Comparison of ENCODE assay signal across 5 mouse cellular contexts in the genomic region with DNA sequence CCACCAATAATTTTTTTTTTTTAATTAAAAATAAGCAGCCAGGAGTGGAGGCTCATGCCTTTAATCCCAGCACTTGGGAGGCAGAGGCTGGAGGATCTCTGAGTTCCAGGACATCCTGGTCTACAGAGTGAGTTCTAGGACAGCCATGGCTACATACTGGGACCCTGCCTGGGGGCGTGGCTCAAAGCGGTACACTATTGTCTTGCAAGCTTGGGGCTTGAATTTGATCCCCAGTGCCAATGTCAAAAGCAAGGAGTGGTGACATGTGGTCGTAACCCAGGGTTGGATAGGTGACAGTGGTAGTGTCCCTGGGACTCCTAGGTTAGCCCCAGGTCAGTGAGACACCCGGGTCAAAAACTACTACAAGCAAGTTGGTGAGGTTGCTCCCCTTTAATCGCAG.
"Had no signal": no experiment of that assay in that cellular context is flagged by ENCODE, and none has a peak within 500 bp of the region (broad histone marks: within the 10 kb centered on the region; RNA-seq: fewer than 3 reads in every experiment).

No protein-coding gene starts in this region.

- H3K9ac ChIP-seq: limb, embryonic 13.5 days; liver, embryonic 14.5 days; midbrain, embryonic 13.5 days had no signal

- H3K27ac ChIP-seq: layer of hippocampus, adult 2 months; limb, embryonic 13.5 days; liver, embryonic 14.5 days; midbrain, embryonic 13.5 days had no signal

- H3K27me3 ChIP-seq: limb, embryonic 13.5 days; midbrain, embryonic 13.5 days had no signal

- H3K4me2 ChIP-seq: limb, embryonic 13.5 days; midbrain, embryonic 13.5 days had no signal

- H3K4me1 ChIP-seq: limb, embryonic 13.5 days; midbrain, embryonic 13.5 days had no signal

- H3K4me3 ChIP-seq: layer of hippocampus, adult 2 months; limb, embryonic 13.5 days; midbrain, embryonic 13.5 days had no signal

- H3K36me3 ChIP-seq: limb, embryonic 13.5 days; midbrain, embryonic 13.5 days had no signal

- ATAC-seq: midbrain, embryonic 13.5 days had no signal

- DNase-seq: lung, adult 18-20 months had no signal

- H3K9me3 ChIP-seq: limb, embryonic 13.5 days; midbrain, embryonic 13.5 days had no signal
